15 mouse cellular contexts compared by ENCODE assay signal in genomic region chr2:152347722-152348121, GRCm38 (mm10). TPM values are rescaled to one million over a fixed set of nuclear protein-coding genes. Genes with fewer than 3 reads are reported as not detected.
"Had no signal": no experiment of that assay in that cellular context is flagged by ENCODE, and none has a peak within 500 bp of the region (broad histone marks: within the 10 kb centered on the region; RNA-seq: fewer than 3 reads in every experiment).

No protein-coding gene starts in this region.

- H3K4me3 ChIP-seq: layer of hippocampus, adult 2 months; limb, embryonic 12.5 days; lung, embryonic 15.5 days; megakaryocyte, embryonic 14.5 days; midbrain, embryonic 12.5 days; neural tube, embryonic 13.5 days had no signal

- H3K9ac ChIP-seq: limb, embryonic 12.5 days; lung, embryonic 15.5 days; midbrain, embryonic 12.5 days; neural tube, embryonic 13.5 days had no signal

- DNase-seq: kidney, postnatal 10 days; kidney, postnatal 4 days; lung, postnatal 14 days; right cerebral cortex, postnatal 14 days; thymus, postnatal 4 days had no signal

- H3K27ac ChIP-seq: layer of hippocampus, adult 2 months; limb, embryonic 12.5 days; lung, embryonic 15.5 days; macrophage; midbrain, embryonic 12.5 days; neural tube, embryonic 13.5 days had no signal

- H3K36me3 ChIP-seq: limb, embryonic 12.5 days; lung, embryonic 15.5 days; midbrain, embryonic 12.5 days; neural tube, embryonic 13.5 days had no signal

- H3K9me3 ChIP-seq: limb, embryonic 12.5 days; lung, embryonic 15.5 days; megakaryocyte, embryonic 14.5 days; midbrain, embryonic 12.5 days; neural tube, embryonic 13.5 days had no signal

- H3K27me3 ChIP-seq: lung, embryonic 15.5 days; megakaryocyte, embryonic 14.5 days had no signal

- H3K4me2 ChIP-seq: limb, embryonic 12.5 days; lung, embryonic 15.5 days; midbrain, embryonic 12.5 days; neural tube, embryonic 13.5 days had no signal

- ATAC-seq: midbrain, embryonic 16.5 days had no signal

RNA-seq across cellular contexts. Expression of gene Nrsn2, which starts 28.7 kb away (rescaled TPM):
- total RNA-seq: liver, adult 2 months had no signal
- polyA plus RNA-seq: liver, adult 2 months; macrophage; spleen, adult 2 months had no signal
